Mouse (Mus musculus) cerebellum, adult 9-11 months (tissue): ENCODE results near the gene E030030I06Rik.
"Not testable (repeated sequence)": the region's sequence is repeated elsewhere in the genome, so short reads cannot be mapped to it uniquely, and the experiment has no call there.

ENCODE experiments used
- DNase-seq: peaks from one replicate; pipeline ENCODE4 v3.0.0; 2022

The E030030I06Rik gene

GRCm38 (mm10) chr10:22149073-22149690, at the start of gene E030030I06Rik:
Gene E030030I06Rik, minus strand, starts transcription at chr10:22149270.
- no peak for DNase-seq

GRCm38 (mm10) chr10:22191035-22191434, 42.0 kb upstream of the E030030I06Rik start:
- not testable (repeated sequence) for DNase-seq

GRCm38 (mm10) chr10:22176515-22176914, 27.4 kb upstream of the E030030I06Rik start:
- not testable (repeated sequence) for DNase-seq

GRCm38 (mm10) chr10:22174190-22174487, 25.1 kb upstream of the E030030I06Rik start:
- DNase-seq: not testable (repeated sequence)

GRCm38 (mm10) chr10:22173335-22174189, 24.5 kb upstream of the E030030I06Rik start:
- DNase-seq: not testable (repeated sequence)

- not testable (repeated sequence) for DNase-seq
Measured at GRCm38 (mm10) chr10:22172431-22173334, 23.6 kb upstream of the E030030I06Rik start.

GRCm38 (mm10) chr10:22169116-22169515, 20.0 kb upstream of the E030030I06Rik start:
- DNase-seq: not testable (repeated sequence)

GRCm38 (mm10) chr10:22167061-22167460, 18.0 kb upstream of the E030030I06Rik start:
- not testable (repeated sequence) for DNase-seq

- not testable (repeated sequence) for DNase-seq
Measured at GRCm38 (mm10) chr10:22166025-22166424, 17.0 kb upstream of the E030030I06Rik start.

- not testable (repeated sequence) for DNase-seq
Measured at GRCm38 (mm10) chr10:22165328-22166003, 16.4 kb upstream of the E030030I06Rik start.

- peak; percentile 43 for DNase-seq
Measured at GRCm38 (mm10) chr10:22163705-22164583, 14.9 kb upstream of the E030030I06Rik start.

- not testable (repeated sequence) for DNase-seq
Measured at GRCm38 (mm10) chr10:22163279-22163678, 14.2 kb upstream of the E030030I06Rik start.

GRCm38 (mm10) chr10:22159581-22160140, 10.6 kb upstream of the E030030I06Rik start:
- no peak for DNase-seq

GRCm38 (mm10) chr10:22159131-22159561, 10.1 kb upstream of the E030030I06Rik start:
- no peak for DNase-seq

GRCm38 (mm10) chr10:22158310-22158999, 9.4 kb upstream of the E030030I06Rik start, which contains the start of the genes Raet1e and H60b:
Gene Raet1e, plus strand, starts transcription at chr10:22158569.
Gene H60b, plus strand, starts transcription at chr10:22158586.
- DNase-seq: not testable (repeated sequence)

GRCm38 (mm10) chr10:22154871-22155799, 6.1 kb upstream of the E030030I06Rik start:
- no peak for DNase-seq

- not testable (repeated sequence) for DNase-seq
Measured at GRCm38 (mm10) chr10:22154127-22154526, 5.1 kb upstream of the E030030I06Rik start.

GRCm38 (mm10) chr10:22153147-22153690, 4.1 kb upstream of the E030030I06Rik start:
- DNase-seq: not testable (repeated sequence)
